Mouse (Mus musculus) MEL (cell line): ENCODE measurements around the gene Zranb3. TPM values are rescaled to one million over a fixed set of nuclear protein-coding genes. Genes with fewer than 3 reads are reported as not detected.

Experiments used
- DNase-seq: peaks from one replicate; pipeline ENCODE4 v3.0.0; 2011; ENCODE audit warnings: low read depth, low spot score
- H3K27ac ChIP-seq: 2 replicates; pipeline ENCODE4 v1.5.1; 2012; ENCODE audit warnings: low read depth, mild to moderate bottlenecking, control low read depth, low read length, moderate library complexity; ENCODE audit not compliant: control insufficient read depth
- H3K27me3 ChIP-seq, 2 experiments: fragments of 150-350 bp in 1 of 2; sonication (generic) in 1 of 2; 2 replicates each; pipeline ENCODE4 v1.6.1; 2012; ENCODE audit warnings: low read length in 2 of 2, mild to moderate bottlenecking in 2 of 2, improper control_type of control experiment in 1 of 2, moderate library complexity in 1 of 2; ENCODE audit not compliant: insufficient read depth in 2 of 2, control insufficient read depth in 1 of 2
- H3K36me3 ChIP-seq, 2 experiments: 2 replicates each; pipeline ENCODE4 v1.6.1; 2012 to 2014; ENCODE audit warnings: low read length in 2 of 2, improper control_type of control experiment in 1 of 2, inconsistent platforms in 1 of 2, mild to moderate bottlenecking in 1 of 2; ENCODE audit not compliant: insufficient read depth in 2 of 2, control insufficient read depth in 1 of 2
- H3K4me1 ChIP-seq, 2 experiments: fragments of 150-350 bp in 1 of 2; sonication (generic) in 1 of 2; 2 replicates each; pipeline ENCODE4 v1.6.1; 2012; ENCODE audit warnings: low read length in 2 of 2, improper control_type of control experiment in 1 of 2, mild to moderate bottlenecking in 1 of 2; ENCODE audit not compliant: insufficient read depth in 2 of 2, control insufficient read depth in 1 of 2
- H3K4me3 ChIP-seq, 2 experiments: fragments of 150-350 bp in 1 of 2; sonication (generic) in 1 of 2; 2 replicates each; pipeline ENCODE4 v1.5.1; 2012; ENCODE audit warnings: low read depth in 2 of 2, low read length in 2 of 2, mild to moderate bottlenecking in 2 of 2, moderate library complexity in 2 of 2, control low read depth in 1 of 2, improper control_type of control experiment in 1 of 2; ENCODE audit not compliant: control insufficient read depth in 1 of 2, insufficient read depth in 1 of 2
- H3K79me2 ChIP-seq: 2 replicates; pipeline ENCODE4 v1.6.1; 2012; ENCODE audit warnings: mild to moderate bottlenecking, low read length, moderate library complexity; ENCODE audit not compliant: control insufficient read depth, poor library complexity, insufficient read depth
- H3K9ac ChIP-seq: 2 replicates; pipeline ENCODE4 v1.6.1; 2012; ENCODE audit warnings: low read depth, mild to moderate bottlenecking, control low read depth, low read length, moderate library complexity; ENCODE audit not compliant: control insufficient read depth, poor library complexity, severe bottlenecking
- H3K9me3 ChIP-seq: fragments of 150-350 bp; sonication (generic); replicated peaks from 2 replicates; pipeline ENCODE4 v1.6.1; 2012; ENCODE audit warnings: mild to moderate bottlenecking, low read length, improper control_type of control experiment, moderate library complexity; ENCODE audit not compliant: insufficient read depth
- CTCF ChIP-seq, 3 experiments: IDR thresholded peaks in 2 of 3; conservative IDR thresholded peaks in 1 of 3; 2 replicates each; pipeline ENCODE4 v1.5.1; 2011 to 2012; ENCODE audit warnings: low read length in 3 of 3, low read depth in 2 of 3, mild to moderate bottlenecking in 2 of 3, improper control_type of control experiment in 1 of 3, inconsistent platforms in 1 of 3, mixed read lengths in 1 of 3, moderate library complexity in 1 of 3; ENCODE audit not compliant: control insufficient read depth in 1 of 3, insufficient read depth in 1 of 3, poor library complexity in 1 of 3, severe bottlenecking in 1 of 3
- ETS1 ChIP-seq: IDR thresholded peaks from 2 replicates; pipeline ENCODE4 v1.6.1; 2012; ENCODE audit warnings: low read depth, mild to moderate bottlenecking, inconsistent platforms, low read length, improper control_type of control experiment, moderate library complexity
- GABPA ChIP-seq: IDR thresholded peaks from 2 replicates; pipeline ENCODE4 v1.6.1; 2012; ENCODE audit warnings: low read depth, mild to moderate bottlenecking, inconsistent platforms, low read length, improper control_type of control experiment, moderate library complexity
- HCFC1 ChIP-seq: IDR thresholded peaks from 2 replicates; pipeline ENCODE4 v1.6.1; 2012; ENCODE audit warnings: low read depth, mild to moderate bottlenecking, inconsistent platforms, low read length, improper control_type of control experiment, moderate library complexity
- JUND ChIP-seq: IDR thresholded peaks from 2 replicates; pipeline ENCODE4 v1.6.1; 2011; ENCODE audit warnings: low read depth, mild to moderate bottlenecking, improper control_type of control experiment, low read length
- MAZ ChIP-seq: IDR thresholded peaks from 2 replicates; pipeline ENCODE4 v1.6.1; 2012; ENCODE audit warnings: low read depth, mild to moderate bottlenecking, inconsistent platforms, low read length, improper control_type of control experiment
- MEF2A ChIP-seq: IDR thresholded peaks from 2 replicates; pipeline ENCODE4 v1.6.1; 2014; ENCODE audit warnings: low read depth, mild to moderate bottlenecking, inconsistent platforms, low read length, improper control_type of control experiment; ENCODE audit not compliant: poor library complexity, insufficient replicate concordance, severe bottlenecking; ENCODE audit errors: extremely low read depth
- MYB ChIP-seq: IDR thresholded peaks from 2 replicates; pipeline ENCODE4 v1.6.1; 2011; ENCODE audit warnings: mild to moderate bottlenecking, low read depth, low read length, improper control_type of control experiment
- MYC ChIP-seq: IDR thresholded peaks from 2 replicates; pipeline ENCODE4 v1.6.1; 2011; ENCODE audit warnings: low read depth, mild to moderate bottlenecking, low read length, improper control_type of control experiment, moderate library complexity
- POLR2A ChIP-seq, 2 experiments: IDR thresholded peaks; 2 replicates each; pipeline ENCODE4 v1.6.1; 2011 to 2012; ENCODE audit warnings: low read length in 2 of 2, mild to moderate bottlenecking in 2 of 2, control low read depth in 1 of 2, improper control_type of control experiment in 1 of 2, low read depth in 1 of 2, moderate library complexity in 1 of 2; ENCODE audit not compliant: control insufficient read depth in 1 of 2, insufficient read depth in 1 of 2, poor library complexity in 1 of 2
- POLR2AphosphoS5 ChIP-seq: IDR thresholded peaks from 2 replicates; pipeline ENCODE4 v1.6.1; 2012; ENCODE audit warnings: low read depth, borderline replicate concordance, mild to moderate bottlenecking, inconsistent platforms, low read length, moderate library complexity, mixed read lengths
- SIN3A ChIP-seq: IDR thresholded peaks from 2 replicates; pipeline ENCODE4 v1.6.1; 2012; ENCODE audit warnings: low read length, improper control_type of control experiment, inconsistent platforms
- SMC3 ChIP-seq: IDR thresholded peaks from 2 replicates; pipeline ENCODE4 v1.6.1; 2011; ENCODE audit warnings: low read depth, low read length, improper control_type of control experiment
- TAL1 ChIP-seq: IDR thresholded peaks from 2 replicates; pipeline ENCODE4 v1.6.1; 2012; ENCODE audit warnings: mild to moderate bottlenecking, inconsistent platforms, low read length, moderate library complexity, mixed read lengths
- TCF12 ChIP-seq: IDR thresholded peaks from 2 replicates; pipeline ENCODE4 v1.6.1; 2014; ENCODE audit warnings: low read depth, mild to moderate bottlenecking, inconsistent platforms, low read length, improper control_type of control experiment, moderate library complexity
- USF1 ChIP-seq: IDR thresholded peaks from 2 replicates; pipeline ENCODE4 v1.6.1; 2014; ENCODE audit warnings: low read depth, mild to moderate bottlenecking, inconsistent platforms, low read length, improper control_type of control experiment, moderate library complexity
- ZNF384 ChIP-seq: IDR thresholded peaks from 2 replicates; pipeline ENCODE4 v1.6.1; 2012; ENCODE audit warnings: low read depth, mild to moderate bottlenecking, inconsistent platforms, low read length, improper control_type of control experiment
- polyA plus RNA-seq, 2 experiments: library from polyadenylated mRNA; stranded (reverse) in 1 of 2; unstranded in 1 of 2; fragments of >175 nt in 1 of 2; fragments of >200 nt in 1 of 2; gene quantifications; 2 replicates each; pipeline versions ENCODE4 v1.2.1 to v1.2.4; 2012; ENCODE audit warnings: low replicate concordance in 2 of 2, low read depth in 1 of 2; ENCODE audit not compliant: insufficient read length in 2 of 2, insufficient read depth in 1 of 2, missing spikeins in 1 of 2
- total RNA-seq: library from RNA; depleted of rRNA; stranded (reverse); fragments of 300-350 nt; gene quantifications from 2 replicates; pipeline ENCODE4 v1.2.3, GENCODE M21; 2012

The Zranb3 gene
- total and polyA plus RNA-seq, 3 experiments: 3.9 to 4.1 TPM; not detected in 1

GRCm38 (mm10) chr1:128036296-128036695, 66.6 kb downstream of the Zranb3 start:
- H3K27ac ChIP-seq: no peak overlapping the region
- no peaks in the 10 kb centered on the region for H3K4me1 ChIP-seq
- H3K4me3 ChIP-seq: no peak overlapping the region
- no peaks in the 10 kb centered on the region; a peak in 1 of 4 replicates for H3K36me3 ChIP-seq
- H3K9me3 ChIP-seq: no peaks in the 10 kb centered on the region
- TF ChIP-seq MEF2A: no peak
- TF ChIP-seq MYB: no peak
- no peak for TF ChIP-seq GABPA
- TF ChIP-seq ETS1: no peak
- no peak for TF ChIP-seq ZNF384
- no peak for TF ChIP-seq USF1
- no peak overlapping the region for H3K9ac ChIP-seq
- DNase-seq: no peak
- no peaks in the 10 kb centered on the region for H3K27me3 ChIP-seq
- H3K79me2 ChIP-seq: no peaks in the 10 kb centered on the region

- TF ChIP-seq HCFC1 (no peak), POLR2A (IDR thresholded peaks at IDR 0.05; ENCODE audit: control insufficient read depth in 1 of 2, insufficient read depth in 1 of 2, low read depth in 1 of 2, low read length in 2 of 2, poor library complexity in 1 of 2) (no peak), SIN3A (no peak), USF1 (no peak)
- TF ChIP-seq, all 39 proteins: peak for 0
- Histone ChIP-seq H3K27me3 (no peaks in the 10 kb centered on the region), H3K36me3 (peaks cover 0 to 5% of the 10 kb centered on the region in 2 experiments; a peak in 3 of 4 replicates), H3K4me3 (no peak overlapping the region), H3K9me3 (no peaks in the 10 kb centered on the region), H3K4me1 (peaks cover 4 to 7% of the 10 kb centered on the region in 2 experiments), H3K27ac (no peak overlapping the region), H3K9ac (no peak overlapping the region), H3K79me2 (no peaks in the 10 kb centered on the region)
- DNase-seq: no peak
Measured at GRCm38 (mm10) chr1:128032123-128032522, 70.7 kb downstream of the Zranb3 start.

- Histone ChIP-seq H3K4me3 (no peak overlapping the region), H3K9ac (no peak overlapping the region), H3K27me3 (no peaks in the 10 kb centered on the region), H3K4me1 (peaks cover 4 to 7% of the 10 kb centered on the region in 2 experiments), H3K79me2 (no peaks in the 10 kb centered on the region), H3K36me3 (peaks cover 0 to 5% of the 10 kb centered on the region in 2 experiments; a peak in 3 of 4 replicates), H3K9me3 (no peaks in the 10 kb centered on the region), H3K27ac (no peak overlapping the region)
- no peak for TF ChIP-seq USF1
- TF ChIP-seq ZNF384: no peak
- TF ChIP-seq GABPA: no peak
- TF ChIP-seq JUND: no peak
- no peak for TF ChIP-seq TCF12
- no peak for TF ChIP-seq POLR2AphosphoS5
- TF ChIP-seq SMC3: no peak
- no peak for TF ChIP-seq MYC
- TF ChIP-seq SIN3A: no peak
- no peak for TF ChIP-seq MAZ
- no peak for TF ChIP-seq TAL1
- TF ChIP-seq CTCF (IDR thresholded peaks at IDR 0.05 in 2 of 3, conservative IDR thresholded peaks at IDR 0.05 in 1 of 3; ENCODE audit: control insufficient read depth in 1 of 3, insufficient read depth in 1 of 3, low read depth in 2 of 3, low read length in 3 of 3, poor library complexity in 1 of 3, severe bottlenecking in 1 of 3): no peak
- no peak for TF ChIP-seq POLR2A (IDR thresholded peaks at IDR 0.05; ENCODE audit: control insufficient read depth in 1 of 2, insufficient read depth in 1 of 2, low read depth in 1 of 2, low read length in 2 of 2, poor library complexity in 1 of 2)
- DNase-seq: no peak
Measured at GRCm38 (mm10) chr1:128031524-128031923, 71.3 kb downstream of the Zranb3 start.
